Mouse (Mus musculus) skeletal muscle tissue, adult 2 months (tissue): ENCODE results near the gene Gm6096.
A peak's percentile ranks its signal among the peaks of the same experiment; 100 is the strongest.
"Not testable (repeated sequence)": the region's sequence is repeated elsewhere in the genome, so short reads cannot be mapped to it uniquely, and the experiment has no call there.

Experiments used
- DNase-seq: peaks from one replicate; pipeline ENCODE4 v3.0.0-alpha.2; 2012; ENCODE audit warnings: low read depth, low spot score

Gene Gm6096

DNA sequence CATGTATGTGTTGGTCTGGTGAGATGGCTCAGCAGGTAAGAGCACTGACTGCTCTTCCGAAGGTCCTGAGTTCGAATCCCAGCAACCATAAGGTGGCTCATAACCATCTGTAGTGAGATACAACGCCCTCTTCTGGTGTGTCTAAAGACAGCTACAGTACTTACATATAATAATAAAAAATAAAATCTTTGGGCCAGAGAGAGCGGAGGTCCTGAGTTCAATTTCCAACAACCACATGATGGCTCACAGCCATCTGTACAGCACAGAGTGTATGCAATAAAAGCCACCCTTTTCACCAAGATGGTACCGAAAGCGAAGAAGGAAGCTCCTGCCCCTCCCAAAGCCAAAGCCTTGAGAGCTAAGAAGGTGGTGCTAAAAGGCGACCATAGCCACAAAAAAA is at the start of gene Gm6096:
Gm6096 (plus strand) TSS at position 301 of the 400 bp plus-strand sequence.
- DNase-seq = no peak

DNA sequence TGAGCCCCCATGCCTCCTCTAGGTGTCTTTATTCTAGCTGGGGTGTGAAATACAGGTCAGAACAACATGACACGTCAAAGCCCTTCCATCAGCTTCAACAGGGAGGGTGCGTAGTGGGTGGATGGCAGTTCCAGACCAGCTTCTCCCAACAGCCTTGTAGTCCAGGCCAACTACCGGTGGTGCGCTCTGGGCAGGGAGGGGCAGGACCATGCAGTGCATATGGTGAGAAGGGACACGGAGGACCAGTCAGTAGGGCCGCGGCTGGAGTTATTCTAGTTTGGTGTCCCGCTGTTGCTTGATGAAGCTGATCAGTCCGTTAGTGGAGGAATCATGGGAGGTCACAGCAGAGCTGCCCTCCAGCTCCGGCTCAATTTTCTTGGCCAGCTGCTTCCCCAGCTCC is 48.7 kb upstream of the Gm6096 start:
- DNase-seq = not testable (repeated sequence)

DNA sequence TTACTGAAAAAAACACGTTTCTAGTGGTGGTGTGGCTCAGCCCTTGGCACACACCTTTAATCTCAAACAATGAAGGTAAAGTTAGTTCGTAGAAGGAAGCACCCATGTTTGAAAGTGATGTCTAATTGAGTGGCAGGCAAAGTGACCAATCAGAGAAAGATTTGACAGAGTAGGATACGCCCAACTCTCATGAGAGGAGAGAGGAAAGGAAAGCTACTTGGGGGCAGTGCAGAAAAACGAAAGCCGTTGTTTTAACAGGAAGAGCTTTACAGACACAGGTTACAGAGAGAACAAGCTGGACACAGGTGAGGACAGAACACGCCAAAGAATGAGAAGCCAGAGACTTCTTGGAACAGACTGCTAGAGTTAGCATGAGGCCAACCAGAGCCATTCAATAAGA is 44.5 kb upstream of the Gm6096 start:
- no peak for DNase-seq

DNA sequence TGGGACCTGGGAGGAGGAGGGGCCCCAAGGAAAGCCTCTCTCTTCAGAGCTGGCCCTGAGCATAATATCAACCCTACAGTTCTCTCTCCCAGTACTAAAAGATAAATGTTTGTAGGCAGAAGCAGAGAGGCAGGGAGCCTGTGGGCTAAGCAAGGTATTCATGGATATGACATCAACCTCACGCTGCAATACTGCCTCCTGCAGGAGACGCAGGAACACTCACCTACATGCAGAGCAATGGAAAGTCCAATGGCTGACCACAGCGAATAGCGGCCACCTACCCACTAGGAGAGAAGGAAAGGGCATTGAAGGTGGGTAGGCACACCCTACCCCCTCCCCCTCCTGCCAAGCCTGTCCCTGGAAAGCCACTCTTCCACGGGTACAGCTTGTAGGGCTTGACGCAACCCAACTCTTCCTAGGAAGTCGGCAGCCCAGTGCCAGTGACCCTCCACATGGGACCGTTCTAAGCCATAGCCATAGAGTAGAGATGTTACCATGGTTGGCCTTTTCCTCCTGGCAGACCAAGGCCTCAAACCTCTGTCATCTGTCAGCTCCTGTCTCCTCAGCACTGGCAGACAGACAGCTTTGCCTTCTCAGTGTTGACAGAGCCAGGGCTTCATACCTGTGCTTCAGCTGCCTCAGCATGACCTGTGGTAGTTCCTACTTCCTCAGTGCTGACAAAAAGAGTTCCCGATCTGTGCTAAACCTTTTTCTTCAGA is 42.7 kb upstream of the Gm6096 start:
- peak; percentile 57 for DNase-seq

DNA sequence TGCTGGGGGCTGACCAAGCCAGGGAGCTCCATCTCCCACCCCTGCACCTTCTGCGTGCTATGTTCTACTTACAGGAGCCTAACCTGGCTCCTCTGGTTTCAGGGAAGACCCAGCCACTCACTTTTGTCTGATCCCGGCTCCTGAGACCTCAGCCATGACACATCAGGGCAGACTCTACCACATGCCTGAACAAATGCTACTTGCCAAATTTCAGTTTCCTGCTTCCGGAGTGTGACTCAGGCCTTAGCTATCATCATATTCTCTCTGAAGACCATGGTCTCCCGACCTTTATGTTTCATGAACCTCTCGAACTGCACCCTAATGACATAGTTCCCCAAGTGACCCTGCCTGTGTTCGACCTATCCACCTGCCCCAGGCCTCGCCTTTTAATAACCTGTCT is 37.6 kb upstream of the Gm6096 start:
- DNase-seq = no peak

DNA sequence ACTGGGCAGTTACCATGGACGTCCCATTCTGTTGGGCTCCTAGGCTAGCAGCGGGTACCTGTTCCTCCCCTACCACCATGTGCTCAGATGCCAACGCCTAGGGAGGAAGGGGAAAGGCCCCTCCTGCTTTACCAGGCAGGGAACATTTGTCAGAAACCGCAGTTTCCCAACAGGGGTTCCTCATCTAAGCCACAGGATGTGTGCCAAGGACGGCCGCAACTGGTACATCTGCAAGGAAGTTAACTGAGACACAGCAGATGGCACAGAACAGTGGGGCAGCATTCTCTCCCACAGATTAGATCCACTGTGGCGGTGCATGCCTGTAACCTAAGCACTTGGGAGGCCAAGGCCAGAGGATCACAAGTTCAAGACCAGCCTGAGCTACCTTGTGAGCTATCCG is 36.2 kb upstream of the Gm6096 start:
- DNase-seq = no peak

DNA sequence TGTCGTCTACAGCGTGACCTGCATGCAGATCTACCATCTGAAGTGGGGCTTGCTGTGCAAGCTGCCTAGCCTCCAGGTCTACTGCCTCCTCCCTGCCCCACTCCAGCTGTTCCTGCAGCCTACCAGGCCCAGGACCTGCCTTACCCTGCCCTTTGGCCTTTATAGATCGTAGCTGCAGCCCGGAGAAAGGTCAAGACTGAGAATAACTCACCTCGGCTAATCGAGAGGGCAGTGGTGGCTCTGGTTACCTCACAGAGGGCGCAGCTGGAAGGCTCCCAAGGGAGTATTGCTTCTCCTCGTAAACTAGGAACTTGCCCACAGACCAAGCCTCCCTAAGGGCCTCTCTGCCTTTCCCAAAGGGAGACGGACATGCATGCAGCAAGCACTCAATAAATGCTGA is 35.4 kb upstream of the Gm6096 start:
- peak; percentile 94 for DNase-seq

DNA sequence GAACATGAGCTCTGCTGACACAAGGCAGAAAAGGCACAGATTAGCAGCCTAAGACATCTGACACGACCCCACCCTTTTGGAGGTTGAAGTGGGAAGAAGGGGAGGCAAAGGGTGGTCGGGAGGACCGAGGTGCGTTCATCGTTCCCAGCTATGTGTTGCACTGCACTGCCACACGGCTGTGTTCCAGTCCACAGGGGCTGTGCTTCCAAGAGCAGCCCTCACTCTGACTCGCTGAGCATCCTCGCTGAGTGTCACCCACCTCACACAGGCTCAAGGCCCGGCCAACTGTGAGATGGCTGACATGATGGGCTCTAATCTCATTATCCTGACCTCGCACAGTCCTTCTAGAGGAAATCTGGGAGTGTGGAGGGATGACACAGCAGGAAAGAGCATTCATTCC is 34.4 kb upstream of the Gm6096 start:
- no peak for DNase-seq

DNA sequence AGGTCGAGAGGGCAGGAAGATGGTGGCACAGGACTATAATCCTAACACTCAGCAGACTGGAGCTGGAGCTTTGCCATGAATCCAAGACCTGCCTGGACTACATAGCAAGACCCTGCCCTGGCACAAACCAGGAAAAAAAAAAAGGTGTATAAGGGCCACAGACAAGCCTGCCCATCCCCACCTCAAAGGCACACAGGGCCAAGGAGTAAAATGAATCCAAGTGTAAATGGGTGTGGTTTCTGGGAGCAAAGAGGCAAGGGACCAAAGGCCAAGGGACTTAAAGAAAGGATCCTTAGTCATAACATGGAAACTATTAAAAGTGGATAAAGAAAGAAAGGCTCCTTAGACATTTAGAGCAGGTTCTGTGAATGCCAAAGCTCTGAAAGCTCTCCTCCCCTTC is 32.3 kb upstream of the Gm6096 start:
- no peak for DNase-seq

DNA sequence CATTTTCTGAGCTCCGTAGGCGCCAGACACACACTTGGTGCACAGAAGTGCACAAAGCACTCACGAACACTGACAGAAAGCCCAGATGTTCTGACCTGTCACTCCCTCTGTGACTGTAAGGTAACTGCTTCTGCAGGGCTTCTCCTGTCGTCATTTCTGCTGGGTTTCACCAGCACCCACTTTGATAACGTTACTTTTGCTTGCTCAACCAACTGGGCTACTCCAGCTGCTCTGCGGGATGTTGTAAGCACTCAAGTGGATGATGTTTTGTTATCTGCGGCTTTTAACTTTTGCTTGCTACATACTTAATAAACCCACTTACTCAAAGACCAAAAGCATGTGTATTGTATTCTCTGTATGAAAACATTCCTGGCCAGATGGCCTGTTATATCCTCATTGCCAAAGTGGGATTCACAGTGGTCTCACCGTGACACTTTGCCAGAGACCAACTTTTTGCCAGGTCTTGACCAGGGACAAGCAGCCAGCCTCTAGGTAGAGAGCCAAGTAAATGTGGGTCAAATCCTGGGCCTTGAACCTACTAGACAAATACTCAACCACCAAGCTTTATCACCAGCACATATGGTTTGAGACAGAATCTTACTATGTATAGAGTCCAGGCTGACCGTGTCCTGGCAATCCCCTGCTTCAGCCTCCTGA is 29.1 kb upstream of the Gm6096 start:
- DNase-seq = no peak

DNA sequence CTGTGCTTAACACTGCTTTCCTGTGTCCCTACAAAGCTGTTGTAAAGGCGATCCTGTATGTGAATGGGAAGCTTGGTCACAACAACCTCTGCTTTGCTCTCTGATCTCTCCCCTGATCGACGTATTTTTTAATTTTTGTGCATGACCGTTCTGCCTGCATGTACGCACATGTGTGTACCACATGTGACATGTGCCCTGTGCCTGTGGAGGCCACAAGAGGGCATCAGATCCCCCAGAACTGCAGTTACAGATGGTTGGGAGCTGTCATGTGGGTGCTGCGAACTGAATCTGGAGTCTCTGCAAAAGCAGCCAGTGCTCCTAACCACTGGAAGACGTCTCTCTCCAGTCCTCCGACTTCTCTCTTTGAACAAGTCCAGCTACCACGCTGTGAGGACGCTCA is 28.5 kb upstream of the Gm6096 start:
- no peak for DNase-seq

DNA sequence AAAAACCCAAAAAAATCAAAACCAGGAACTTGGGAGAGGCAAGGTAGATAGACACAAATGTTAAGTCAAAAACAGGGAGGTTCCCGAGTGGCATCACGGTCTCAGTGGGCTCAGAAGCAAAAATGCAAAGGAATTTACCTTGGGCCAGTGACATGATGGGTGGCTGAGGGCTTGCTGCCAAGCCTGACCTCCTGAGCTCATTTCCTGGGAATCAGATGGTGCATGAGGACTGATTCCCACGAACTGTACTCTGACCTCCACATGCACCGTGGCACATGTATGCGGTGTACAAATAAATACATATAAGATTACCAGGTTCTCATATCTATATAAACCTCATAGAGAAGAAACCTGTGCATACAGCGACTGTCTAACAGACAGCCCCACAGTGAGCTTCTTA is 26.5 kb upstream of the Gm6096 start:
- DNase-seq = no peak

DNA sequence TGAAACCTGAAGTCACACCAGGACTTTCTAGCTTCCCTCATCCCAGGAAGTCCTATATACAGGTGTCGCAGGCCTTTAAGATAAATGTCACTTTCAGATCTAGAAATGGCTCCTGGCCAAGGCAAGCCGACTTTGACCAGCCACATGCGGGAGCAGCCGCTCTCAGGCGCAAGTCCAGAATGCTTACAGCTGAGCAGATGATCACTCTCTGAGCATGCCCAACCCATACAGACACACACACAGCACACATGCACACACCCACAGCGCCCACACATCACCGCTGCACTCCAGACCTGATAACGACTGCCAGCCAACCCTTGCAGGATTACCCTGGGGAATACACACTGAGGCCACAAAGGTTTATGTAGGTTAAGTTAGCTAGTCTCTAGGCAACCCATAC is 24.8 kb upstream of the Gm6096 start:
- DNase-seq = peak; percentile 74

DNA sequence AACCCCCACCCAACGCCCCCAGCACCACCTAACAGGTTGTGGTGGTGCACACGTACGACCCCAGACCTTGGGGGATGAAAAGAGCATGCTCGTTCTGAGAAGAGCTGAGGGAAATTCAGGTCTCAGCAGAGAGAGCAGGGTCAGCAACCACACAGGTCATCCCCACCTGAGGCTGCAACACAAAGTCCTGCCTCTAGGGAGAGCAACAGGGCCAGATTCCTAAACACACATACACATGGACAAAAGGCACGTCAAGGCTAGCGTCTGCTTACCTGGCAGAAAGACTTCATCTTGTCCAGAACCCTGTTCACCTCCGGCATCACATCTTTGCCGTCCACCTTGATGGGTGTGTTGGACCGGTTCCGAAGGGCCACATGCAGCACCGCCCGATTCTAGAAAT is 24.0 kb upstream of the Gm6096 start:
- DNase-seq = no peak

DNA sequence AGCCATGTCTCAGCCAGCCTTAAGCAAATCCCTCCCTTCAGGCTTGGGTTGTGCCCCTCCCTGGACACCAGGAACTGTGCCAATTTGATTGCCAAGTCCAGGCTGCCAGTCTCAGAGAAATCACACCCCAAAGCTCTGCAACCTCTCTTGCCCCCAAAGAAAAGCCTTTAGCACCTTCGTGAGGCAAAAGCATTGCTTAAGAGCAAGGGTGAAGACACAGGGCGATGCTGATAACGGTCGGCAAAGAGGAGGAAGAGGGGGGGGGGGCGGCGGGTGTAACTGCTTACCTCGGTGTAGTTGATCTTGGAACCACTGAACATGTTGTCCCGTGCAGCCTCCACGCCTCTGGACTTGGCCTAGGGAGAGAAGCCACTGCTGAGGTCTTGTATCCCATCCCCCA is 22.2 kb upstream of the Gm6096 start:
- peak; percentile 84 for DNase-seq

DNA sequence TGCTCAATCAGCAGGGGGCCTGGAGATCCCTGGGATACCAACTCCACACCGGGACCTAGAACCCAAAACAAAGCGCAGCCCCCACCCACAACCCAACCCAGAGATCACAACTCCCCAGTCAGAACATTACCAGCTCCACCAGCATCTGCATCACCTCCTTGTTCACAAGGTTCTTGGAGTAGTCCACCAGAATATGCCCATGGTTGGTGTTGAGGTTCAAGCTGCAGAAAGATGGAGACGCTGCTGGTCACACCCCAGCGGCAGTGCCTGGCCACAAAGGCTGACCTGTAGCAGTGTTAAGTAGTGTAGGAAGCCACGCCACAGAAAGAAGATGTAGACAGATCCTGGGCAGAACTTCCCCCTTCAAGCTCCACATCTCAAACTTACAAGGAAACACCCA is 21.7 kb upstream of the Gm6096 start:
- no peak for DNase-seq

DNA sequence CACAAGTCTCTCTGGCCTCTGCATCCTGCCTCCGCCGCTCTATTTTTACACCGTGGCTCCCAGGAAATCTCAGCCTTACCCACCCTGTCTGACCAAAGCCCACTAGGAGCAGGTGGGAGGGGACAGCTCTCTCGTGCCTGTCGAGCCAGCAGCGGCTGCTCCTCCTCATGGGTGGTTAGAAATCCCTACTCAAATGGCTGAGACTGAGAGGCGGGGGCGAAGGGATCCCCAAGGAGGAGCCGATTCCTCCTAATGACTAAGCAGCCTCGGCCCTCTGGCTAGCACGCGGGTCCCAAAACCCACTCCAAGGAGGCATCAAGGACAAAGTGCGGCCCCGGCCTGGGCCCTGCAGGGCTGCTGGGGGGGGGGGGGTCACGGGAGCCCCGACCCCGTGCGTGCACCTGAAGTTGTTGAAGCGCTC is 21.1 kb upstream of the Gm6096 start:
- peak; percentile 59 for DNase-seq

DNA sequence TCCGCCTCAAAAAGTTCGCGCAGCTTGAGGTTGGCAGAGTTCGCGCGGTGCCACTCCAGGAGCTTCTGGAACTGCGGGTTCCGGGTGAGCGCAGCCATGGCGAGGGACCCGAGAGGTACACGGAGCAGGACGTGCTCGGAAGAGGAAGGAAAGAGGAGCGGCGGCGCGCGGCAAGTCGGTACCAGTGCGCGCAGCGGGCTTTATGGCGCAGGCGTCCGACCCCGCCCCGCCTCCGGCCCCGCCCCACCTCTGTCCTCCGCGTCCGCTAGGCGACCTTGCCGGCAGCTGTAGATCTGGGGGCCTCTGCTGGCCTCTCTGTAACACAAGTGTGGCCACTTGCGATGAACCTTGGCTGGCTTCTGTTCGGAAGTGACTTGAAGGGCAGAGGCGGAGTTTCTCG is 20.7 kb upstream of the Gm6096 start, which contains the start of gene Gpi1:
Gpi1 (minus strand) TSS at position 221 of the 400 bp plus-strand sequence.
- DNase-seq = peak; percentile 95

DNA sequence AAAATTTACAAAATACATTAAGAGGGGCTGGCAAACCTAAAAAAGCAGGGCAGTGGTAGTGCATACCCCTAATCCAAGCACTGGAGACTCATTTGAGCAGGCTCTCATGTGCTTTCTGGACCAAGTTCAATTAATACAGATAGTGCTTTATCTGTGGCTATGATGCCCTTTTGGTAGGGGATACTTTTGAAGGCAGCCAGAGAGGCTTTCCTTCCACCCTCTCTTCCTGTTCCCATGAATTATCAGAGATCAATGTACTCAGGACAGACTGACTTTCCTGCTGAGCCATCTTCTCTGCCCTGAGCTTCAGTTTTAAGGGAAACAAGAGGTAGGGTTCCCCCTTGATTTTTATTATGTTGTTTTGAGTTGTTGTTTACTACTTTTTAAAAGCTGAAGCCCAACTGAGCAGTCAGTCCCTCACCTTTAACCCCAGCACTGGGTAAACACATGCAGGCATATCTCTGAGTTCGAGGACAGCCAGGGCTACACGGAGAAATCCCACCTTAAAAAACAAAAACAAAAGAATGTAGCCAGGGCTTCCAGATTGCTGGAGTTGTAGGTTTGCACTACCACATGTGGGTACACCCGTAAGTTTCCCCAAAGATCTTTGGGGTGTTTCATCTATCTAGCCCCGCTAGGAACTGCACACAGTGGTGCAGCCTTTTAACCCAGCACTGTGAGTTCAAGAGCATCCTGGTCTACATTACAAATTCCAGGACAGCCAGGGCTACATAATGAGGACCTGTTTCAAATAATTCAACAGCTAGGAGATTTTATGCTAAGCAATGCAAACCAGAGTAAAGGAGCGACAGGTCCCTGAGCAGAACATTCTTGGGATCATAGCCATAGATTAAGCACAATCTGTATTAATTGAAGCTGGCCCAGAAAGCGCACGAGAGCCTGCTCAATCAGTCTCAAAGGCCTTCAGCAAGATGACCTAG is 17.8 kb upstream of the Gm6096 start:
- no peak for DNase-seq

DNA sequence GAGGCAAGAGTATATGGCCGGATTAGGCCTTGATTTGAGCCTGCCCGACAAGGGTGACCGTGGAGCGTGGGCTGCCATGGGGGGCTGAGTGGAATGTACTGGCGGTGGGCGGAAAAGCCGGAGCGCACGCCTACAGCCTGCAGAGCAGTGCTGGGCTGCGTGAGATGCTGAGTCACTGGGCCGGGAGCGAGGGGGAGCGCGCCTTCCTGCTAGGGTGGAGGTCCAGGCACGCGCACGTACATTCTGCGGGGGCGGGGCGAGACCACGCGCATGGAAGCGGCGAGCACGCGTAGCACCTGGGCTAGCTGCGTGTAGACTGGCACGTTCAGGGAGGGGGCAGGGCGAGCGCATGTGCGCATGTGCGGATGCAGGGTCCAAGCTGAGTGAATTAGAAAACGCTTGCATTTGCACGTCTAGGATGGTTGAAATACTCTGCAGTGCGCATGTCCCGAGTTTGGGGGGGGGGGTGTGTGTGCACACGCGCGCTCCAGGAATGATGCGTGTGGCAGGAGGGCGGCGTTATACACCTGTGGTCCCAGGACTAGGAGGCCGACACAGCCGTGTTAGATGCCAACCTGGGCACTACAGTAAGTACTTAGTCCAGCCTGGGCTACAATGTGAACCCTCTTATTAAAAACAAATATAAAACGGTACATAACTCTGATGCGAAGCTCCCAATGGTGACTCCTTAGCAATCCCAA is 16.8 kb upstream of the Gm6096 start:
- peak; percentile 98 for DNase-seq
